Mouse (Mus musculus) heart, postnatal 0 days (tissue): ENCODE measurements around the gene Arhgap44.

ENCODE experiments used
- CTCF ChIP-seq: IDR thresholded peaks from 2 replicates; pipeline ENCODE4 v1.5.1; 2016; ENCODE audit warnings: antibody characterized with exemption, control low read depth, low read depth
- EP300 ChIP-seq: IDR thresholded peaks from 2 replicates; pipeline ENCODE4 v1.6.1; 2016; ENCODE audit warnings: antibody characterized with exemption, low read depth

DNA sequence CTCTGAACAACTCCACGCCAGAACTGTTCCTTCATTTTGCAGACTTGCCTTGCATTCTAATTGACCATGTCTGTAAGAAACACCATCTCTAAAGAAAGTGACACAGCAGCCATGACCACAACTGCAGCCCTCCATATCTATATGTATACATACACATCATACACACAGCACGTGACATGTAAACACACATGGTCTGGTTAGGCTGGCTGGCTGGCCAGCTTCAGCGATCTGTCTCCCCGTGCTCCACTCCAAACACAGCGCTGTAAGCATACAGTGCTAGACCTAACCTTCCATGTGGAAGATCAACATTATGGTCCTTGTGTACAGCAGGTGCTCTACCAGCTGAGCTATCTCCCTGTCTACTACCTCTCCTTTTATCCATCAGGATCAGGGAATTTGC lies 111.9 kb downstream of the Arhgap44 start:
- TF ChIP-seq CTCF (no peak), EP300 (no peak)
